Mouse (Mus musculus): ENCODE measurements around the gene Dpp9.

GRCm38 (mm10) chr17:56139355-56139754 lies 79.3 kb downstream of the Dpp9 start:
- TF ChIP-seq GATA1 (IDR thresholded peaks at IDR 0.05; ENCODE audit: low read length) (no peak), TAL1 (IDR thresholded peaks at IDR 0.05; ENCODE audit: low read length) (no peak)

Measured in erythroblast, embryonic 14.5 days (primary cell).